Mouse (Mus musculus) cerebellum, postnatal 25 days (tissue): ENCODE results near the gene Tango6.
"Not testable (repeated sequence)": the region's sequence is repeated elsewhere in the genome, so short reads cannot be mapped to it uniquely, and the experiment has no call there.

Experiments used
- DNase-seq, 2 experiments: peaks; one replicate each; pipeline ENCODE4 v3.0.0; 2021; ENCODE audit warnings: mixed read lengths in 2 of 2

The Tango6 gene

GRCm38 (mm10) chr8:106884094-106884493 is 201.2 kb downstream of the Tango6 start:
- DNase-seq, result not testable (repeated sequence)

GRCm38 (mm10) chr8:106884826-106885400 is 202.0 kb downstream of the Tango6 start:
- not testable (repeated sequence) for DNase-seq

- DNase-seq, result peak; percentile 75 to 89
These were observed 204.7 kb downstream of the Tango6 start for GRCm38 (mm10) chr8:106887336-106888189.

- DNase-seq, result no peak
These were observed 205.9 kb downstream of the Tango6 start for GRCm38 (mm10) chr8:106888803-106889202.

- no peak for DNase-seq
These were observed 209.4 kb downstream of the Tango6 start for GRCm38 (mm10) chr8:106892210-106892805.

- no peak for DNase-seq
These were observed 210.1 kb downstream of the Tango6 start for GRCm38 (mm10) chr8:106892806-106893451.

GRCm38 (mm10) chr8:106893481-106894156 is 210.8 kb downstream of the Tango6 start, which contains the start of gene Utp4:
Gene Utp4 (plus strand): TSS chr8:106893636.
- peak; percentile 89 to 94 for DNase-seq

- DNase-seq, result no peak
These were observed 216.6 kb downstream of the Tango6 start for GRCm38 (mm10) chr8:106899473-106899872.
